Mouse (Mus musculus): ENCODE data around the gene Smok3a.

- TF ChIP-seq CTCF (IDR thresholded peaks at IDR 0.05; ENCODE audit: low read depth, low read length) (no peak), TAL1 (conservative IDR thresholded peaks at IDR 0.05; ENCODE audit: low read depth, low read length) (no peak), POLR2AphosphoS5 (IDR thresholded peaks at IDR 0.05; ENCODE audit: insufficient replicate concordance, low read depth, low read length) (no peak), GATA1 (IDR thresholded peaks at IDR 0.05; ENCODE audit: borderline replicate concordance, low read length) (no peak), GATA2 (IDR thresholded peaks at IDR 0.05; ENCODE audit: borderline replicate concordance, low read depth, low read length) (no peak)
Measured at GRCm38 (mm10) chr5:138075684-138076083, 54.6 kb downstream of the Smok3a start.
